Mouse (Mus musculus) hindbrain, embryonic 11.5 days (tissue): ENCODE results near the gene Ttn. TPM values are rescaled to one million over a fixed set of nuclear protein-coding genes. Genes with fewer than 3 reads are reported as not detected.
A peak's percentile ranks its signal among the peaks of the same experiment; 100 is the strongest.

Experiments
- ATAC-seq: fragments of 200-750 bp; cut with Nextera tagmentation; 2 replicates; pipeline ENCODE4 v1.8.0; 2017; ENCODE audit warnings: mild to moderate bottlenecking, moderate TSS enrichment, moderate library complexity; ENCODE audit not compliant: low FRiP score
- DNase-seq: peaks from one replicate; pipeline ENCODE4 v3.0.0-alpha.2; 2015; ENCODE audit warnings: low spot score
- H3K27ac ChIP-seq: fragments of 300-500 bp; sonication (generic); 2 replicates; pipeline ENCODE4 v1.5.1; 2014; ENCODE audit warnings: mild to moderate bottlenecking, low read depth, low read length
- H3K27me3 ChIP-seq: fragments of 300-500 bp; sonication (generic); 2 replicates; pipeline ENCODE4 v1.6.1; 2014; ENCODE audit warnings: mild to moderate bottlenecking, low read length, moderate library complexity, mixed read lengths; ENCODE audit not compliant: control insufficient read depth, insufficient read depth
- H3K36me3 ChIP-seq: fragments of 300-500 bp; sonication (generic); 2 replicates; pipeline ENCODE4 v1.6.1; 2014; ENCODE audit warnings: mild to moderate bottlenecking, low read length, moderate library complexity, mixed read lengths; ENCODE audit not compliant: control insufficient read depth, insufficient read depth
- H3K4me1 ChIP-seq: fragments of 300-500 bp; sonication (generic); replicated peaks from 2 replicates; pipeline ENCODE4 v1.6.1; 2014; ENCODE audit warnings: low read length, mixed read lengths; ENCODE audit not compliant: control insufficient read depth, insufficient read depth
- H3K4me2 ChIP-seq: fragments of 300-500 bp; sonication (generic); replicated peaks from 2 replicates; pipeline ENCODE4 v1.6.1; 2014; ENCODE audit warnings: mild to moderate bottlenecking, low read depth, low read length
- H3K4me3 ChIP-seq: fragments of 300-500 bp; sonication (generic); 2 replicates; pipeline ENCODE4 v1.5.1; 2014; ENCODE audit warnings: low read depth, low read length
- H3K9ac ChIP-seq: fragments of 300-500 bp; sonication (generic); 2 replicates; pipeline ENCODE4 v1.6.1; 2014; ENCODE audit warnings: low read depth, low read length
- H3K9me3 ChIP-seq: fragments of 300-500 bp; sonication (generic); 2 replicates; pipeline ENCODE4 v1.6.1; 2016; ENCODE audit warnings: low read length; ENCODE audit not compliant: control insufficient read depth
- WGBS: fragments of 180-500 bp; shearing (Covaris S2); extraction: QIAGEN DNeasy Blood & Tissue Kit; methylation state at CpG from one replicate; pipeline ENCODE4 v1.1.7; 2014; 5-methylcytosine and 5-hydroxymethylcytosine counted together
- polyA plus RNA-seq: library from polyadenylated mRNA; unstranded; fragments of >200 nt; fragmentation: Nextera tagmentation; extraction: Ambion mirVana; gene quantifications from 2 replicates; pipeline ENCODE4 v1.2.1, GENCODE M21; 2014

Gene Ttn
- polyA plus RNA-seq, 1 experiment from 2014 or later: 3.1 TPM

GRCm38 (mm10) chr2:76970204-76970603, 12.1 kb downstream of the Ttn start:
- no peaks in the 10 kb centered on the region for H3K27me3 ChIP-seq
- ATAC-seq: no peak
- whole genome bisulfite sequencing: 73% methylated on average over 6 of the region's 6 CpGs
- H3K9me3 ChIP-seq: no peaks in the 10 kb centered on the region
- no peak overlapping the region for H3K9ac ChIP-seq
- H3K4me2 ChIP-seq: no peak overlapping the region
- no peaks in the 10 kb centered on the region for H3K4me1 ChIP-seq
- no peak overlapping the region for H3K4me3 ChIP-seq
- no peaks in the 10 kb centered on the region for H3K36me3 ChIP-seq
- H3K27ac ChIP-seq: no peak overlapping the region
- DNase-seq: no peak

DNA sequence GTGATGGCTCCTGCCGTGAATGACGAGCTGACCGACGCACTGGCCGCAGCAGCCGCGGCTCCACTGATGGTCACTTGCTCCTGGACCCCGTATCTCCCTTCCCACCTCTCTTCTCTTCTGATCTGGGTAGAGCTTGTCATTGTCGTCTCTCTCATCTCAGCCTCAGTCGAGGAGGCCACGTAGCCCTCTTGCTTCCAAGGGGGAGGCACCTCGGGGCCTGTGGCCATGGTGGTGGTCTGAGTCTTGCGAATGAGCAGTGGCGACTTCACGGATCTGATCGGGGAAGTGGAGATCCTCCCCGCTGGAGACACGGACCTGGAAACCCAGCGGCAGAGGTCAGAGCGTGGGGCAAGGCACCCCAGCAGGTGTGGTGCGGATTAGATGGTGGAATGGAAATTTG, 12.7 kb downstream of the Ttn start:
- 78% methylated on average over 20 of the region's 21 CpGs for WGBS
- H3K9me3 ChIP-seq: no peaks in the 10 kb centered on the region
- no peak overlapping the region for H3K4me2 ChIP-seq
- ATAC-seq (no peak), DNase-seq (no peak)
- no peaks in the 10 kb centered on the region for H3K36me3 ChIP-seq
- no peaks in the 10 kb centered on the region for H3K4me1 ChIP-seq
- H3K4me3 ChIP-seq: no peak overlapping the region
- no peak overlapping the region for H3K27ac ChIP-seq
- H3K9ac ChIP-seq: no peak overlapping the region
- no peaks in the 10 kb centered on the region for H3K27me3 ChIP-seq

DNA sequence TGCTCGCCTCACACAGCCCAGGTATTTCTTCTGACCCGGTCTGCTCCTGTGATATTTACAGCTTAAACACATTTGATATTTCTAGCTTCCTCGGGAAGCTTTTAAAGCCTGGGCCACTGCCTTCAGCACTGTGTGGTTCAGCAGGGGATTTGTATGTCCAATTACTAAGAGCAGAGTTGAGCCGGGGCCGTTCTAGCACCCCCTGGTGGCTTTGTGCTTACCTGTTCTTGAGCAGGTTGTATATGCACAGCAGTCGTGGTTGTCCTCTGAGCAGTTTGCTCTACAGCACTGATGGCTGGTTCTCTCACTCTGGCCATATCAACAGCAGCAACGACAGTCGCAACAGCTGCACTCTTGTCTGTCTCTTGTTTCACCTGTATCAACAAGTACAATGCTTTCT, 13.4 kb downstream of the Ttn start:
- Histone ChIP-seq H3K9me3 (no peaks in the 10 kb centered on the region), H3K36me3 (no peaks in the 10 kb centered on the region), H3K27ac (no peak overlapping the region), H3K27me3 (no peaks in the 10 kb centered on the region), H3K9ac (no peak overlapping the region), H3K4me3 (no peak overlapping the region), H3K4me2 (no peak overlapping the region), H3K4me1 (no peaks in the 10 kb centered on the region)
- DNase-seq (peak; percentile 85), ATAC-seq (peak; percentile 68; the same call in 1 of the 2 replicates)
- WGBS: 31% methylated on average over 8 of the region's 8 CpGs

DNA sequence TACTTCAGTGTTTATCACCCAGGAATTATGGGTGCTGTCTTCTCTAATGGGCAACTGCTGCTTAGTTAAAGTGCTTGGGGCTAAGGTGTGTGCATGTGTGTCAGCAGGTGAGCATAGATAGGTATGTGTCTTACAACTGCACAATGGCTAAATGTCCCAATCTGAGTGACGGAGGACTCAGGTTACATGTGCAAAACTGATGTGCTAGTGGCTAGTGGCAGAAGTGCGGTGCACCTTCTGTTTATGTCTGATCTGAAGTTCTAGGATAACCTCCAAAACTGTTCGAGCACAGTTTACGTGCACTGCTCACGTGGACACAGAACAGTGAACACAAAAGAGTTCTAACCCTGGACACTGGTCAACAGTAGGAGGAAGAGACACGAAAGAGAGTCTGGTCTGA, 15.8 kb downstream of the Ttn start:
- no peak overlapping the region for H3K4me3 ChIP-seq
- no peak overlapping the region for H3K9ac ChIP-seq
- no peak overlapping the region for H3K4me2 ChIP-seq
- no peaks in the 10 kb centered on the region for H3K27me3 ChIP-seq
- no peaks in the 10 kb centered on the region for H3K36me3 ChIP-seq
- DNase-seq: no peak
- WGBS: 91% methylated on average over 6 of the region's 6 CpGs
- no peaks in the 10 kb centered on the region for H3K9me3 ChIP-seq
- no peaks in the 10 kb centered on the region for H3K4me1 ChIP-seq
- no peak for ATAC-seq
- H3K27ac ChIP-seq: no peak overlapping the region

DNA sequence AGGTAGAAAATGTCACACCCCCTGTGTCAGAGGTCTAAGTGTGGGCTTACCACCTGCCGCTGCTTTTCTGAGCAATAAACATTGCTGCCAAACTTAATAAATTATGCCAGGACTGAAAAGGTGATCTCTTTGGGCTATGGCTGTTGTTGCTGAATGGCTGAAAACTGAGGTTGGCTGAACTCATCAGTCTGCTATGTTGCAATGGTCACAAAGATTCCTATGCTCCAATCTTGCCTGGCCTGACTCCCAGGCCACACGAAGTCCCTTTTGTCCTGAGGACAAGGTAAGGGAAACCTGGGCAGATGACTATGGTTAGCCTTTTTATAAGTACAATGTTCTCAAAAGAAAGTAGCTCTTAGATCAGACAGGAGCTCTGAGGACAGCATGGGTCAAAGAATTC, 16.3 kb downstream of the Ttn start:
- DNase-seq: no peak

DNA sequence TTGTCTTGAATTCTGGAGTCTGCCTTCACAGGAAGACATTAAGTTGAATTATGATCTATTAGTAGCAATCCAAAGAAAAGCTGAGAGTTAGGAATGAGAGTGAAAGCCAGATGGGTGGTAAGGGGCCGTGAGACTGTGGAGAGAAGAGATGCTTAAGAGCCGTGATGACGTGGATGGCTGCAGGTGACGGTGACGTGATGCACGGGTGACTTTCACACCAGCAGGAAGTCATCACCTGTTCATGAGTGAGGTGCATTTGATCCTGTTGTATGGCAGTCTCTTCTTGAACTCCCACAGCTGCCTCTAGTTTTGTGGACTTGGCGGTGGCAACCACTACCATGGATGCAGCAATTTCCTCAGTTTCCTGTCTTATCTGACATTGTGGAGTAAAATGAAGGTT, 16.8 kb downstream of the Ttn start:
- ATAC-seq: no peak
- Histone ChIP-seq H3K27me3 (no peaks in the 10 kb centered on the region), H3K4me1 (no peaks in the 10 kb centered on the region), H3K4me3 (no peak overlapping the region), H3K9me3 (no peaks in the 10 kb centered on the region), H3K27ac (no peak overlapping the region), H3K4me2 (no peak overlapping the region), H3K9ac (no peak overlapping the region), H3K36me3 (no peaks in the 10 kb centered on the region)
- WGBS: 94% methylated on average over 7 of the region's 7 CpGs
- DNase-seq: no peak

More for the DNA sequence above, 16.3 kb downstream of the Ttn start:
- H3K4me2 ChIP-seq: no peak overlapping the region
- H3K36me3 ChIP-seq: no peaks in the 10 kb centered on the region
- no peak for ATAC-seq
- 92% methylated on average over 2 of the region's 2 CpGs for WGBS
- no peak overlapping the region for H3K9ac ChIP-seq
- H3K9me3 ChIP-seq: no peaks in the 10 kb centered on the region
- H3K4me3 ChIP-seq: no peak overlapping the region
- H3K27ac ChIP-seq: no peak overlapping the region
- no peaks in the 10 kb centered on the region for H3K4me1 ChIP-seq
- H3K27me3 ChIP-seq: no peaks in the 10 kb centered on the region

GRCm38 (mm10) chr2:76962045-76962432, 20.3 kb downstream of the Ttn start:
- no peak overlapping the region for H3K9ac ChIP-seq
- H3K9me3 ChIP-seq: no peaks in the 10 kb centered on the region
- no peaks in the 10 kb centered on the region for H3K36me3 ChIP-seq
- WGBS: 94% methylated on average over 6 of the region's 6 CpGs
- no peak overlapping the region for H3K4me2 ChIP-seq
- no peaks in the 10 kb centered on the region for H3K27me3 ChIP-seq
- no peak overlapping the region for H3K27ac ChIP-seq
- no peaks in the 10 kb centered on the region for H3K4me1 ChIP-seq
- ATAC-seq (no peak), DNase-seq (no peak)
- no peak overlapping the region for H3K4me3 ChIP-seq

GRCm38 (mm10) chr2:76961420-76962044, 20.8 kb downstream of the Ttn start:
- DNase-seq (no peak), ATAC-seq (no peak)
- 87% methylated on average over 10 of the region's 10 CpGs for WGBS
- Histone ChIP-seq H3K36me3 (no peaks in the 10 kb centered on the region), H3K9ac (no peak overlapping the region), H3K4me3 (no peak overlapping the region), H3K4me1 (no peaks in the 10 kb centered on the region), H3K27me3 (no peaks in the 10 kb centered on the region), H3K4me2 (no peak overlapping the region), H3K9me3 (no peaks in the 10 kb centered on the region), H3K27ac (no peak overlapping the region)

DNA sequence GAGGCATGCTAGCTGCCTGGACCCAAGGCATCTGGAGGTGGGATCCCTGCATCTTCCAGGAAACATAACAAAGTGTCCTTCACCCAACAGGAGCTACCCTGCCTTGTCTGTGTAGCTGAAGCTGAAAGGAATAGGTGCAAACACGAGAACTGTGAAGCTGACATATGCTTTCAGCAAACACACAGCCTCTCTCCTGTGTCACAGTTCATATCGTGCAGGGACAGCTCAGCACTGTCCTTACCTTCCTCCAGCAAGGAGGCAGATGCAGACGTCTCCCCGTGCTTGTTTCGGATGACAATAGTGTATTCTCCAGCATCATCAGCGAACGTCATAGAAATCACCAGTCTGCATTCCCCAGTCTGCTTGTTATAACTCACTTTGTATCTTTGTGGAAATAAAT, 32.6 kb downstream of the Ttn start:
- ATAC-seq: no peak
- H3K4me2 ChIP-seq: no peak overlapping the region
- H3K36me3 ChIP-seq: no peaks in the 10 kb centered on the region
- H3K27me3 ChIP-seq: no peaks in the 10 kb centered on the region
- H3K4me3 ChIP-seq: no peak overlapping the region
- no peak overlapping the region for H3K9ac ChIP-seq
- H3K9me3 ChIP-seq: no peaks in the 10 kb centered on the region
- H3K27ac ChIP-seq: no peak overlapping the region
- H3K4me1 ChIP-seq: no peaks in the 10 kb centered on the region
- DNase-seq: no peak
- 80% methylated on average over 7 of the region's 7 CpGs for WGBS
